19 mouse cellular contexts compared by ENCODE assay signal in genomic region chr4:40651055-40651454, GRCm38 (mm10). TPM values are rescaled to one million over a fixed set of nuclear protein-coding genes. Genes with fewer than 3 reads are reported as not detected.
DNase-seq lines count a peak whose midpoint lies in the region; ATAC-seq lines count a peak whose summit lies in the region.
"Had no signal": no experiment of that assay in that cellular context is flagged by ENCODE, and none has a peak within 500 bp of the region (broad histone marks: within the 10 kb centered on the region; RNA-seq: fewer than 3 reads in every experiment).

No protein-coding gene starts in this region.

- peak; percentile 68 for ATAC-seq in granulocyte monocyte progenitor cell, adult 5-6 weeks (replicated peaks; ENCODE audit: poor library complexity, severe bottlenecking)
- ATAC-seq: forebrain, embryonic 14.5 days; forebrain, embryonic 16.5 days; Patski had no signal

- peak; percentile 22 for DNase-seq in heart, adult 11 months
- no peak for DNase-seq in heart, postnatal 14 days
- peak; percentile 69 for DNase-seq in 416B (ENCODE audit: low read depth)
- DNase-seq in testis, postnatal 14 days (ENCODE audit: low spot score), result no peak
- DNase-seq in ovary, postnatal 10 days (ENCODE audit: low spot score), result no peak
- DNase-seq: adrenal gland, adult 2 months; adrenal gland, postnatal 10 days; adrenal gland, postnatal 25 days; cerebellum, adult 11 months; cerebellum, adult 18-20 months; cerebellum, adult 8-10 months; cerebellum, adult 9-11 months; cerebellum, postnatal 14 days; cerebellum, postnatal 36 days; embryo, embryonic 11 days had no signal

- intact Hi-C loops in heart, postnatal 14 days (cut with DNase I), result no loop called here

RNA-seq across cellular contexts. Expression of gene Aptx, which starts 51.9 kb away (rescaled TPM):
- 10 to 100 TPM; 14.4 to 15.3 TPM for total RNA-seq in heart, postnatal 14 days (2021)
- 12.7 and 18.9 TPM in 2 replicates for total RNA-seq in granulocyte monocyte progenitor cell, adult 5-6 weeks (2014; fragmentation: Nextera tagmentation)
- 12.2 and 19.9 TPM in 2 replicates for total RNA-seq in granulocyte monocyte progenitor cell, adult 5-6 weeks (2017)

Comparison
In these comparisons a context has a peak if more than half of its experiments do, and no peak if none do; other contexts are left out.
1. DNase-seq: peak in heart, adult 11 months (single experiment) and 416B (single experiment); none in heart, postnatal 14 days (0 of 2), testis, postnatal 14 days (single experiment) and ovary, postnatal 10 days (single experiment).